Mouse (Mus musculus): ENCODE results near the gene Tomm40. TPM values are rescaled to one million over a fixed set of nuclear protein-coding genes. Genes with fewer than 3 reads are reported as not detected.

Tomm40 gene
- total RNA-seq, 2 experiments from 2014 or later, result 36.8 to 47.6 TPM

- no peak for DNase-seq
- intact Hi-C loops (cut with DNase I), result no loop called here
These were observed 31.4 kb upstream of the Tomm40 start for GRCm38 (mm10) chr7:19746426-19747201.

- DNase-seq, result no peak
- intact Hi-C loops (cut with DNase I), result no loop called here
These were observed 30.7 kb upstream of the Tomm40 start for GRCm38 (mm10) chr7:19745971-19746370.

GRCm38 (mm10) chr7:19744590-19745385 lies 29.6 kb upstream of the Tomm40 start:
- no peak for DNase-seq
- intact Hi-C loops (cut with DNase I), result no loop called here

- no peak for DNase-seq
- intact Hi-C loops (cut with DNase I), result no loop called here
These were observed 28.6 kb upstream of the Tomm40 start for GRCm38 (mm10) chr7:19743791-19744190.

- intact Hi-C loops (cut with DNase I), result no loop called here
These were observed 27.2 kb upstream of the Tomm40 start for GRCm38 (mm10) chr7:19742468-19742867.

GRCm38 (mm10) chr7:19741329-19742031 lies 26.2 kb upstream of the Tomm40 start:
- DNase-seq, result no peak
- intact Hi-C loops (cut with DNase I), result no loop called here

More at GRCm38 (mm10) chr7:19742468-19742867, 27.2 kb upstream of the Tomm40 start:
- no peak for DNase-seq

GRCm38 (mm10) chr7:19740269-19740668 lies 25.0 kb upstream of the Tomm40 start:
- intact Hi-C loops (cut with DNase I), result no loop called here
- DNase-seq, result no peak

GRCm38 (mm10) chr7:19738771-19739170 lies 23.5 kb upstream of the Tomm40 start:
- intact Hi-C loops (cut with DNase I), result no loop called here
- DNase-seq, result no peak

- DNase-seq, result no peak
- intact Hi-C loops (cut with DNase I), result no loop called here
These were observed 21.3 kb upstream of the Tomm40 start for GRCm38 (mm10) chr7:19736389-19737057.

- no peak for DNase-seq
- intact Hi-C loops (cut with DNase I), result no loop called here
These were observed 19.0 kb upstream of the Tomm40 start for GRCm38 (mm10) chr7:19734178-19734666.

- DNase-seq, result no peak
- intact Hi-C loops (cut with DNase I), result no loop called here
These were observed 11.3 kb upstream of the Tomm40 start for GRCm38 (mm10) chr7:19726541-19726940.

- intact Hi-C loops (cut with DNase I), result no loop called here
- DNase-seq, result no peak
These were observed 8.9 kb upstream of the Tomm40 start for GRCm38 (mm10) chr7:19724167-19724566.

- DNase-seq, result peak in 1 of 2 experiments; percentile 31
- intact Hi-C loops (cut with DNase I), result no loop called here
These were observed 7.5 kb upstream of the Tomm40 start for GRCm38 (mm10) chr7:19722754-19723195.

- no peak for DNase-seq
- intact Hi-C loops (cut with DNase I), result no loop called here
These were observed 4.0 kb upstream of the Tomm40 start for GRCm38 (mm10) chr7:19719200-19719599.

GRCm38 (mm10) chr7:19718297-19718952 lies 3.2 kb upstream of the Tomm40 start:
- intact Hi-C loops (cut with DNase I), result no loop called here

GRCm38 (mm10) chr7:19717346-19717745 lies 2.1 kb upstream of the Tomm40 start:
- intact Hi-C loops (cut with DNase I), result no loop called here
- no peak for DNase-seq

More at GRCm38 (mm10) chr7:19718297-19718952, 3.2 kb upstream of the Tomm40 start:
- no peak for DNase-seq

- intact Hi-C loops (cut with DNase I), result no loop called here
- no peak for DNase-seq
These were observed 1.6 kb upstream of the Tomm40 start for GRCm38 (mm10) chr7:19716822-19717221.

GRCm38 (mm10) chr7:19716055-19716682 lies 931 bp upstream of the Tomm40 start:
- DNase-seq, result no peak
- intact Hi-C loops (cut with DNase I), result no loop called here

GRCm38 (mm10) chr7:19714836-19715235 lies 402 bp downstream of the Tomm40 start:
- intact Hi-C loops (cut with DNase I), result no loop called here

More at GRCm38 (mm10) chr7:19714836-19715235, 402 bp downstream of the Tomm40 start:
- DNase-seq, result peak in 1 of 2 experiments; percentile 31

Measured in gastrocnemius, postnatal 36 days (tissue).